Mouse (Mus musculus): ENCODE measurements around the gene Tmem160. TPM values are rescaled to one million over a fixed set of nuclear protein-coding genes. Genes with fewer than 3 reads are reported as not detected.

Gene Tmem160
- total and polyA plus RNA-seq, 2 experiments from 2014 or later: 71.7 to 114 TPM

GRCm38 (mm10) chr7:16461151-16461550 is 8.6 kb downstream of the Tmem160 start:
- TF ChIP-seq CTCF (IDR thresholded peaks at IDR 0.05; ENCODE audit: low read depth): no peak
- Histone ChIP-seq H3K4me1 (ENCODE audit: insufficient read depth, low read length) (no peaks in the 10 kb centered on the region; the same call in 1 of the 2 replicates), H3K9me3 (ENCODE audit: low read length) (no peaks in the 10 kb centered on the region), H3K27ac (no peak overlapping the region), H3K36me3 (ENCODE audit: insufficient read depth, low read length) (no peaks in the 10 kb centered on the region), H3K4me3 (ENCODE audit: low read length) (no peak overlapping the region), H3K4me2 (ENCODE audit: low read depth, low read length) (no peak overlapping the region), H3K27me3 (ENCODE audit: insufficient read depth, low read length) (no peaks in the 10 kb centered on the region), H3K9ac (replicated peaks; ENCODE audit: low read length) (no peak overlapping the region)
- DNase-seq (ENCODE audit: low spot score) (no peak), ATAC-seq (no peak)
- 60% methylated on average over 6 of the region's 6 CpGs for WGBS

- Histone ChIP-seq H3K9ac (replicated peaks; ENCODE audit: low read length) (no peak overlapping the region), H3K9me3 (ENCODE audit: low read length) (no peaks in the 10 kb centered on the region), H3K27me3 (ENCODE audit: insufficient read depth, low read length) (no peaks in the 10 kb centered on the region), H3K36me3 (ENCODE audit: insufficient read depth, low read length) (no peaks in the 10 kb centered on the region), H3K4me3 (ENCODE audit: low read length) (no peak overlapping the region), H3K4me2 (ENCODE audit: low read depth, low read length) (no peak overlapping the region), H3K4me1 (ENCODE audit: insufficient read depth, low read length) (no peaks in the 10 kb centered on the region; the same call in 1 of the 2 replicates), H3K27ac (no peak overlapping the region)
- 84% methylated on average over 6 of the region's 6 CpGs for WGBS
- ATAC-seq: no peak
- no peak for TF ChIP-seq CTCF (IDR thresholded peaks at IDR 0.05; ENCODE audit: low read depth)
- DNase-seq (ENCODE audit: low spot score): no peak
Measured at GRCm38 (mm10) chr7:16461705-16462104, 9.1 kb downstream of the Tmem160 start.

- H3K4me1 ChIP-seq (ENCODE audit: insufficient read depth, low read length): no peaks in the 10 kb centered on the region; the same call in 1 of the 2 replicates
- no peak overlapping the region for H3K9ac ChIP-seq (replicated peaks; ENCODE audit: low read length)
- no peaks in the 10 kb centered on the region for H3K36me3 ChIP-seq (ENCODE audit: insufficient read depth, low read length)
- H3K4me2 ChIP-seq (ENCODE audit: low read depth, low read length): no peak overlapping the region
- WGBS: 2% methylated on average over 14 of the region's 14 CpGs
- no peak overlapping the region for H3K4me3 ChIP-seq (ENCODE audit: low read length)
- TF ChIP-seq CTCF (IDR thresholded peaks at IDR 0.05; ENCODE audit: low read depth): peak; percentile 97
- H3K9me3 ChIP-seq (ENCODE audit: low read length): no peaks in the 10 kb centered on the region
- no peaks in the 10 kb centered on the region for H3K27me3 ChIP-seq (ENCODE audit: insufficient read depth, low read length)
- peak; percentile 61 for ATAC-seq
- H3K27ac ChIP-seq: no peak overlapping the region
- DNase-seq (ENCODE audit: low spot score): peak; percentile 86
Measured at GRCm38 (mm10) chr7:16463214-16463613, 10.6 kb downstream of the Tmem160 start.

DNA sequence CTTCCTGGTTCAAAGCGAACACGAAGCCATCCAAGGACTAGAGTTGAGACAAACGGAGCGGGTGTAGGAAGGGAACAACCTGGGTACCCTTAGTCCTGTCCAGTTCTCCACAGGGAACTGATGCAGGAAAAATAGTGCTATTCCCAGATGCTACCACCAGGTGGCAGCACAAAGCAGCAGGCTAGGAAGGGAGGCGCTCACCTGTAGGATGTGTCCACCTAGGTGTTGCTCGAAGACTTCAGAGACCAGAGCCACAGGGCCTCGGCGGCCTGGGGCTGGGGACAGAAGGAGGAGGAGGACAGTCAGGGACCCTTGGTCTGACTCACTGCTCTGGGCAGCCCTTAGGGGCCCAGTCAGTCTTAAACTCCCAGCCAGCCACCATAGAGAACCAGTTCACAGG is 12.6 kb downstream of the Tmem160 start:
- peak; percentile 79 for DNase-seq (ENCODE audit: low spot score)
- no peak overlapping the region for H3K4me2 ChIP-seq (ENCODE audit: low read depth, low read length)
- H3K27ac ChIP-seq: no peak overlapping the region
- no peak overlapping the region for H3K4me3 ChIP-seq (ENCODE audit: low read length)
- H3K4me1 ChIP-seq (ENCODE audit: insufficient read depth, low read length): no peaks in the 10 kb centered on the region; the same call in 1 of the 2 replicates
- peak; percentile 36 for ATAC-seq
- H3K27me3 ChIP-seq (ENCODE audit: insufficient read depth, low read length): 0 out of 2 replicates have a peak, but pooled peaks cover 3% of the 10 kb centered on the region
- H3K9ac ChIP-seq (replicated peaks; ENCODE audit: low read length): no peak overlapping the region
- peak; percentile 97 for TF ChIP-seq CTCF (IDR thresholded peaks at IDR 0.05; ENCODE audit: low read depth)
- WGBS: 11% methylated on average over 8 of the region's 8 CpGs
- H3K9me3 ChIP-seq (ENCODE audit: low read length): no peaks in the 10 kb centered on the region
- H3K36me3 ChIP-seq (ENCODE audit: insufficient read depth, low read length): no peaks in the 10 kb centered on the region

DNA sequence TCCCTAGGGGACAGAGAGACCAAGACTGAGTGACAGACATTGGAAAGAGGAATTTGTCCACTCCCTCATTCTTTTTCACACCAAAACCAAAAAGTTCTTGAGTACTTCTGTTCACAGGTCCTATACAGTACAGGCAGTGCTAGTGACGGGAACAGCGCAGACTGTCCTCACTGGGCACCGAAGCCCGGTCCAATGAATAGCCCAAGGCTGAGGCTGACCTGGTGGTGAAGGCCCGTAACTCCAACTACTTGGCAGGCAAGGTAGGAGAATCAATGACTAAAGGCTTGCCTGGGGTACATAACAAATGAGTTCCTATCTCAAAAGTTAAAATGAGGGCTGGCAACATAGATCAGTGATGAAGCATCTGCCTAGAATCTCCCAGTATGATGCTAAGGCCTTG is 13.0 kb downstream of the Tmem160 start:
- ATAC-seq: 0 out of 2 replicates have a peak, but pooled peaks have one; percentile 6
- Histone ChIP-seq H3K4me2 (ENCODE audit: low read depth, low read length) (no peak overlapping the region), H3K4me1 (ENCODE audit: insufficient read depth, low read length) (no peaks in the 10 kb centered on the region; the same call in 1 of the 2 replicates), H3K4me3 (ENCODE audit: low read length) (no peak overlapping the region), H3K36me3 (ENCODE audit: insufficient read depth, low read length) (no peaks in the 10 kb centered on the region), H3K27me3 (ENCODE audit: insufficient read depth, low read length) (0 out of 2 replicates have a peak, but pooled peaks cover 3% of the 10 kb centered on the region), H3K27ac (no peak overlapping the region), H3K9me3 (ENCODE audit: low read length) (no peaks in the 10 kb centered on the region), H3K9ac (replicated peaks; ENCODE audit: low read length) (no peak overlapping the region)
- TF ChIP-seq CTCF (IDR thresholded peaks at IDR 0.05; ENCODE audit: low read depth): no peak
- WGBS: 93% methylated on average over 5 of the region's 5 CpGs
- no peak for DNase-seq (ENCODE audit: low spot score)

GRCm38 (mm10) chr7:16466565-16466964 is 14.0 kb downstream of the Tmem160 start:
- WGBS: 70% methylated on average over 4 of the region's 4 CpGs
- Histone ChIP-seq H3K9ac (replicated peaks; ENCODE audit: low read length) (no peak overlapping the region), H3K9me3 (ENCODE audit: low read length) (no peaks in the 10 kb centered on the region), H3K27ac (no peak overlapping the region), H3K4me1 (ENCODE audit: insufficient read depth, low read length) (no peaks in the 10 kb centered on the region), H3K4me2 (ENCODE audit: low read depth, low read length) (no peak overlapping the region), H3K4me3 (ENCODE audit: low read length) (no peak overlapping the region), H3K36me3 (ENCODE audit: insufficient read depth, low read length) (no peaks in the 10 kb centered on the region), H3K27me3 (ENCODE audit: insufficient read depth, low read length) (0 out of 2 replicates have a peak, but pooled peaks cover 3% of the 10 kb centered on the region)
- ATAC-seq (no peak), DNase-seq (ENCODE audit: low spot score) (peak; percentile 33)
- peak; percentile 55 for TF ChIP-seq CTCF (IDR thresholded peaks at IDR 0.05; ENCODE audit: low read depth)

- no peak for ATAC-seq
- Histone ChIP-seq H3K4me1 (ENCODE audit: insufficient read depth, low read length) (no peaks in the 10 kb centered on the region), H3K27me3 (ENCODE audit: insufficient read depth, low read length) (peaks cover 6% of the 10 kb centered on the region; the same call in 1 of the 2 replicates), H3K4me3 (ENCODE audit: low read length) (no peak overlapping the region), H3K27ac (no peak overlapping the region), H3K4me2 (ENCODE audit: low read depth, low read length) (no peak overlapping the region), H3K36me3 (ENCODE audit: insufficient read depth, low read length) (no peaks in the 10 kb centered on the region), H3K9ac (replicated peaks; ENCODE audit: low read length) (no peak overlapping the region), H3K9me3 (ENCODE audit: low read length) (no peaks in the 10 kb centered on the region)
- DNase-seq (ENCODE audit: low spot score): no peak
- no peak for TF ChIP-seq CTCF (IDR thresholded peaks at IDR 0.05; ENCODE audit: low read depth)
- WGBS: 20% methylated on average over 5 of the region's 5 CpGs
Measured at GRCm38 (mm10) chr7:16468115-16468514, 15.5 kb downstream of the Tmem160 start.

All from hindbrain, postnatal 0 days (tissue).